Mouse (Mus musculus) lung, postnatal 0 days (tissue): Measurements from ENCODE around the gene Adipor2.

Experiments
- CTCF ChIP-seq: IDR thresholded peaks from 2 replicates; pipeline ENCODE4 v1.5.1; 2016; ENCODE audit warnings: antibody characterized with exemption, mild to moderate bottlenecking
- EP300 ChIP-seq: IDR thresholded peaks from 2 replicates; pipeline ENCODE4 v1.6.1; 2016; ENCODE audit warnings: antibody characterized with exemption, mild to moderate bottlenecking, control low read depth

- TF ChIP-seq CTCF (no peak), EP300 (no peak)
Measured at GRCm38 (mm10) chr6:119417821-119418220, 317 bp upstream of the Adipor2 start.
